Mouse (Mus musculus): ENCODE measurements around the gene Olfr1024. TPM values are rescaled to one million over a fixed set of nuclear protein-coding genes. Genes with fewer than 3 reads are reported as not detected.

Olfr1024 gene
- polyA plus RNA-seq (2014; fragmentation: Nextera tagmentation; extraction: Ambion mirVana) = not detected in 2 replicates

DNA sequence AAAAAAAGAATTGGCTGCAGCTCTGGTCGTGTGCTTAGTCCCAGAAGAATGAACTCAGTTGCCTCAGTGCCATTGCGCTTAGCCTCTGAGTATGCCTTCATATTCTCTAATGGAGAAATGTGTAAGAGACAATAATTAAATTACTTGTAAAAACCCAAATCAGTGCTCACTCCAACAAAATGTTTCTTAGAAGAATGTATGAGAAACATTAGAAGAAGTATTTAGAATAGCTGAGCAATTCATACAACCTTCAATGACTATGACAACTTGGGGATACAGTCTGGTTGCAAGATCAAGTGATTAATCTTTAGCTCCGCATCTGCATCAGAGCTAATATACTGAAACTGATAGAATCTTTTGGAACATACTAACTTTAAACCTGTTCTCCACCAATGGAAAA, at the start of gene Olfr1024:
Olfr1024 (minus strand) TSS at position 101 of the 400 bp plus-strand sequence.
- Histone ChIP-seq H3K4me3 (ENCODE audit: low read depth, low read length) (no peak within 1 kb of the TSS), H3K27ac (replicated peaks; ENCODE audit: low read depth, low read length) (no peak within 1 kb of the TSS), H3K4me1 (ENCODE audit: control insufficient read depth, insufficient read depth, low read length) (no peaks in the 10 kb centered on the region), H3K9ac (ENCODE audit: low read length) (no peak within 1 kb of the TSS), H3K4me2 (ENCODE audit: low read depth, severe bottlenecking) (no peak within 1 kb of the TSS), H3K36me3 (ENCODE audit: control insufficient read depth, insufficient read depth, low read length) (no peaks in the 10 kb centered on the region), H3K9me3 (ENCODE audit: control insufficient read depth, low read length) (no peaks in the 10 kb centered on the region), H3K27me3 (ENCODE audit: control insufficient read depth, insufficient read depth, low read length) (no peaks in the 10 kb centered on the region)
- no peak for DNase-seq (ENCODE audit: low spot score)
- ATAC-seq (ENCODE audit: insufficient number of reproducible peaks, low FRiP score, low TSS enrichment, low read depth) = no peak
- WGBS = 87% methylated on average over 3 of the region's 3 CpGs

DNA sequence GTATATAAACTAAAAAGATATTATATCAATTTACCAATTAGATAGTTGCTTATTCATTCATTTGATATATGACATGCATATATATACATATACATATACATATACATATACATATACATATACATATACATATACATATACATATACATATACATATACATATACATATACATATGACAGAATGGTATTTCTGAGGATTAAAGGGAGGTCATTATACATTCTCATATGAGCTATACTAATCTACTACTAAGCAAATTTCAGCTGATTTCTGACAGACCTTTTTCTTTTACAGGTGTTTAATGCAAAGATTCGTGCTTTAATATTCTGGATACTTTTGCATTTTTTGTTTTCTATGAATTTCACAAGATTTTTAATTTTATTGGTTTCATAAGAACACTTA, 45.3 kb upstream of the Olfr1024 start, which contains the start of gene Olfr1028:
Olfr1028 (plus strand) TSS at position 301 of the 400 bp plus-strand sequence.
- DNase-seq (ENCODE audit: low spot score) (no peak), ATAC-seq (ENCODE audit: insufficient number of reproducible peaks, low FRiP score, low TSS enrichment, low read depth) (no peak)
- 80% methylated on average over 1 of the region's 1 CpGs for WGBS
- Histone ChIP-seq H3K9me3 (ENCODE audit: control insufficient read depth, low read length) (no peaks in the 10 kb centered on the region), H3K4me2 (ENCODE audit: low read depth, severe bottlenecking) (no peak within 1 kb of the TSS), H3K27ac (replicated peaks; ENCODE audit: low read depth, low read length) (no peak within 1 kb of the TSS), H3K36me3 (ENCODE audit: control insufficient read depth, insufficient read depth, low read length) (no peaks in the 10 kb centered on the region), H3K27me3 (ENCODE audit: control insufficient read depth, insufficient read depth, low read length) (no peaks in the 10 kb centered on the region), H3K4me1 (ENCODE audit: control insufficient read depth, insufficient read depth, low read length) (no peaks in the 10 kb centered on the region), H3K4me3 (ENCODE audit: low read depth, low read length) (no peak within 1 kb of the TSS), H3K9ac (ENCODE audit: low read length) (no peak within 1 kb of the TSS)

DNA sequence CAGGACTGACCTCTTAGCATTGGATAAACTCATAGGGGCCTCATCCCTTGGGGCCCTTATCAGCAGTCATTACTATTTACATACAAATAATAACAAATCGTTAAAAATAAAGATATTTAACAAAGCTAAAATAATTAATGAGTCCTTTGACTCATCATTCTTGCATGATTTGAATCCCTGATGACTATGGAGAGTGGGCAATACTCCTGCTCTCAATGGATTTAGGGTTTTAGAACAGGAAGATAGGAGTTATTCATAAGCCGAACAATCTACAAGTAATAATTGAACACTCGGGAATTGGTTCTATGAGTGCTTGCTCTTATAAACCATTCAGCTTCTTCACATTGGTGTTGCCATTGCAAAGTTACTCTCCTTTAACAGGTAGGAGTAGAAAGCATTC, 16.4 kb upstream of the Olfr1024 start, which contains the start of gene Olfr1026:
Olfr1026 (plus strand) TSS at position 301 of the 400 bp plus-strand sequence.
- Histone ChIP-seq H3K4me3 (ENCODE audit: low read depth, low read length) (no peak within 1 kb of the TSS), H3K27ac (replicated peaks; ENCODE audit: low read depth, low read length) (no peak within 1 kb of the TSS), H3K36me3 (ENCODE audit: control insufficient read depth, insufficient read depth, low read length) (no peaks in the 10 kb centered on the region), H3K9me3 (ENCODE audit: control insufficient read depth, low read length) (no peaks in the 10 kb centered on the region), H3K9ac (ENCODE audit: low read length) (no peak within 1 kb of the TSS), H3K27me3 (ENCODE audit: control insufficient read depth, insufficient read depth, low read length) (no peaks in the 10 kb centered on the region), H3K4me2 (ENCODE audit: low read depth, severe bottlenecking) (no peak within 1 kb of the TSS), H3K4me1 (ENCODE audit: control insufficient read depth, insufficient read depth, low read length) (no peaks in the 10 kb centered on the region)
- DNase-seq (ENCODE audit: low spot score) (no peak), ATAC-seq (ENCODE audit: insufficient number of reproducible peaks, low FRiP score, low TSS enrichment, low read depth) (no peak)
- 90% methylated on average over 3 of the region's 3 CpGs for WGBS

DNA sequence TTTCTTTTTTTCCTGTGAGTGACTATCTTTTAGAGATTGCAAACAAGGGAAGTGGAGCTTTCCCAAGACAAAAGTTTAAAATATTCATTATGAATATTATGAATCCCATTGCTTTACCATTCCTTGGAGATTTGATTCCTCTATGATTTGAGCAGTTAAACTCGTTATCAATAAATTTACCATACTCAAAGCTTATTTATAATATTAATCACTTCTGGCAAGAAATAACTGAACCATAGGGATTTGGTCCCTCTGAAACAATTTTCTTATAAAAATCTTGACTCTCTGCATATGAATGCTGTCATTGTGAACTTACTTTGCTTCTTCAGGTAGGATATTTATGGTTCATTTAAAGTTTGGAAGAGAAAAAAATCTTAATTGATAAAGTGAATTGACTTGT, 10.0 kb upstream of the Olfr1024 start, which contains the start of gene Olfr1025-ps1:
Olfr1025-ps1 (plus strand) TSS at position 301 of the 400 bp plus-strand sequence.
- H3K9ac ChIP-seq (ENCODE audit: low read length) = no peak within 1 kb of the TSS
- ATAC-seq (ENCODE audit: insufficient number of reproducible peaks, low FRiP score, low TSS enrichment, low read depth) (no peak), DNase-seq (ENCODE audit: low spot score) (no peak)
- H3K27me3 ChIP-seq (ENCODE audit: control insufficient read depth, insufficient read depth, low read length) = no peaks in the 10 kb centered on the region
- 49% methylated on average over 1 of the region's 1 CpGs for WGBS
- no peak within 1 kb of the TSS for H3K27ac ChIP-seq (replicated peaks; ENCODE audit: low read depth, low read length)
- H3K4me3 ChIP-seq (ENCODE audit: low read depth, low read length) = no peak within 1 kb of the TSS
- no peak within 1 kb of the TSS for H3K4me2 ChIP-seq (ENCODE audit: low read depth, severe bottlenecking)
- H3K9me3 ChIP-seq (ENCODE audit: control insufficient read depth, low read length) = no peaks in the 10 kb centered on the region
- H3K36me3 ChIP-seq (ENCODE audit: control insufficient read depth, insufficient read depth, low read length) = no peaks in the 10 kb centered on the region
- H3K4me1 ChIP-seq (ENCODE audit: control insufficient read depth, insufficient read depth, low read length) = no peaks in the 10 kb centered on the region

DNA sequence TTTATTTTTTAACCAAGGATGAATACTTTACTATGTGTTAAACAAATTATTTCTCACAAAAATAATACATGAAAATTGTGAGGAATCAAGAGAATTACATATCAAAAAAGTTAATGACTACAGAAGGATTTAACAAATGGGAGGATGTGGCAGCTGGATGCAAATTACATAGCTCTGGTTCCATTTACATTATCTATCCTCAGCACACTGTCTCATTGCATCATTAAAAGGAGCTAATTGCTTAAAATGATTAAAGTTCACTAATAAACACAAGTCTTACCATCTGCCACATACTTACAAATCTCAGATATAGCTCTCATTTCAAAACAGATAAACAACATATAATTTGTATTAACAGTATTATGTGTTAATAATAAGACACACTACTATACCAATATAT, 8.3 kb upstream of the Olfr1024 start:
- no peak for DNase-seq (ENCODE audit: low spot score)
- no peak overlapping the region for H3K27ac ChIP-seq (replicated peaks; ENCODE audit: low read depth, low read length)
- ATAC-seq (ENCODE audit: insufficient number of reproducible peaks, low FRiP score, low TSS enrichment, low read depth) = no peak
- H3K4me1 ChIP-seq (ENCODE audit: control insufficient read depth, insufficient read depth, low read length) = no peaks in the 10 kb centered on the region
- no peak overlapping the region for H3K9ac ChIP-seq (ENCODE audit: low read length)
- H3K36me3 ChIP-seq (ENCODE audit: control insufficient read depth, insufficient read depth, low read length) = no peaks in the 10 kb centered on the region
- H3K27me3 ChIP-seq (ENCODE audit: control insufficient read depth, insufficient read depth, low read length) = no peaks in the 10 kb centered on the region
- H3K4me3 ChIP-seq (ENCODE audit: low read depth, low read length) = no peak overlapping the region
- no peaks in the 10 kb centered on the region for H3K9me3 ChIP-seq (ENCODE audit: control insufficient read depth, low read length)
- no peak overlapping the region for H3K4me2 ChIP-seq (ENCODE audit: low read depth, severe bottlenecking)

DNA sequence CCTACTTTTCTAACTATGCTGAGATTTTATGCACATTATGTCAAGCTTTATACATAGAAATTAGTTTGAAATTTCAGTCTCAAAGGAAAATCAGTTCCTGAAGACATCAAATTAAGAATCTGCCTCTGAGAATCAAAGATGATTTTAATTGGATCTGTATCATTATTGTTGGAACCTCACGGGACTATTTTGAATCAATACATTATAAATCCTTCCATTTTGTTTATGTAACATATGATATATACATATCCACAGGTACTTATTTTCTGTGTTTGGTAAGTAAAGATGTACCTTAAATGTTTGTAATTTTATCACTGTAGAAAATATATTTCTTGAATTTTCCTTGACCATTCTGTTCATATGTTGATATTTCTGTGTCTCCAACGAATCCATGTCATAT, 19.5 kb downstream of the Olfr1024 start, which contains the start of gene Olfr1023:
Olfr1023 (plus strand) TSS at position 301 of the 400 bp plus-strand sequence.
- no peaks in the 10 kb centered on the region for H3K4me1 ChIP-seq (ENCODE audit: control insufficient read depth, insufficient read depth, low read length)
- H3K4me2 ChIP-seq (ENCODE audit: low read depth, severe bottlenecking) = no peak within 1 kb of the TSS
- H3K27ac ChIP-seq (replicated peaks; ENCODE audit: low read depth, low read length) = no peak within 1 kb of the TSS
- no peaks in the 10 kb centered on the region for H3K27me3 ChIP-seq (ENCODE audit: control insufficient read depth, insufficient read depth, low read length)
- H3K4me3 ChIP-seq (ENCODE audit: low read depth, low read length) = no peak within 1 kb of the TSS
- DNase-seq (ENCODE audit: low spot score) = no peak
- WGBS = 73% methylated on average over 2 of the region's 2 CpGs
- no peak within 1 kb of the TSS for H3K9ac ChIP-seq (ENCODE audit: low read length)
- H3K36me3 ChIP-seq (ENCODE audit: control insufficient read depth, insufficient read depth, low read length) = no peaks in the 10 kb centered on the region
- no peaks in the 10 kb centered on the region for H3K9me3 ChIP-seq (ENCODE audit: control insufficient read depth, low read length)
- no peak for ATAC-seq (ENCODE audit: insufficient number of reproducible peaks, low FRiP score, low TSS enrichment, low read depth)

DNA sequence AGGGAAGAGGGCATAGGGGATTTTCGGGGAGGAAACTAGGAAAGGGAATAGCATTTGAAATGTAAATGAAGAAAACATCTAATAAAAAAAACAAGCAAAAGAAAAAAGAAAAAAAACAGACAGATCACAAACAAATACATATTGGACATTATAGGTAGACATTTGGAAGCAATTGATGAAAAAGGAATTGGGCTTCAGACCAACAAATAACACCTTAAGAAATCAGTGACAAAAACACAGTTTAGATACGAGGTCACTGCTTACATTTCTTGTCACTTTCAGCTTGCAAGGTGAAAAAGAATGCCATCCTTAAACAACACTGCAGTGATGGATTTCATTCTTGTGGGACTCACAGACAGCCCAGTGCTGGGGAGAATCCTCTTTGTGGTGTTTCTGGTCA, 36.6 kb downstream of the Olfr1024 start, which contains the start of gene Olfr1022:
Olfr1022 (plus strand) TSS at position 301 of the 400 bp plus-strand sequence.
- H3K4me2 ChIP-seq (ENCODE audit: low read depth, severe bottlenecking) = no peak within 1 kb of the TSS
- WGBS = 41% methylated on average over 2 of the region's 2 CpGs
- no peak within 1 kb of the TSS for H3K27ac ChIP-seq (replicated peaks; ENCODE audit: low read depth, low read length)
- no peaks in the 10 kb centered on the region for H3K36me3 ChIP-seq (ENCODE audit: control insufficient read depth, insufficient read depth, low read length)
- ATAC-seq (ENCODE audit: insufficient number of reproducible peaks, low FRiP score, low TSS enrichment, low read depth) (no peak), DNase-seq (ENCODE audit: low spot score) (no peak)
- no peak within 1 kb of the TSS for H3K4me3 ChIP-seq (ENCODE audit: low read depth, low read length)
- no peak within 1 kb of the TSS for H3K9ac ChIP-seq (ENCODE audit: low read length)
- no peaks in the 10 kb centered on the region for H3K4me1 ChIP-seq (ENCODE audit: control insufficient read depth, insufficient read depth, low read length)
- no peaks in the 10 kb centered on the region for H3K9me3 ChIP-seq (ENCODE audit: control insufficient read depth, low read length)
- H3K27me3 ChIP-seq (ENCODE audit: control insufficient read depth, insufficient read depth, low read length) = no peaks in the 10 kb centered on the region

Data from limb, embryonic 11.5 days (tissue).